Mouse (Mus musculus) skeletal muscle tissue, postnatal 0 days (tissue): ENCODE results near the gene Ogfrl1. TPM values are rescaled to one million over a fixed set of nuclear protein-coding genes. Genes with fewer than 3 reads are reported as not detected.

Experiments
- polyA plus RNA-seq: library from polyadenylated mRNA; unstranded; fragments of >200 nt; fragmentation: Nextera tagmentation; extraction: Ambion mirVana; gene quantifications from 2 replicates; pipeline ENCODE4 v1.2.1, GENCODE M21; 2015

Ogfrl1 gene
- polyA plus RNA-seq: 3.2 and 4.4 TPM in 2 replicates

GRCm38 (mm10) chr1:23397623-23398022 lies at the start of gene Ogfrl1:
TSS of gene Ogfrl1 (minus strand) at chr1:23397772.

